Mouse (Mus musculus) adrenal gland, postnatal 4 days (tissue): ENCODE results near the gene Nsg2. TPM values are rescaled to one million over a fixed set of nuclear protein-coding genes. Genes with fewer than 3 reads are reported as not detected.

Experiments
- DNase-seq, 2 experiments: peaks; one replicate each; pipeline ENCODE4 v3.0.0; 2021 to 2022; ENCODE audit warnings: low spot score in 2 of 2, mixed read lengths in 2 of 2
- total RNA-seq, 2 experiments: library from RNA; stranded (reverse); gene quantifications; 2 replicates each; pipeline ENCODE4 v1.2.3; 2021

Nsg2 gene
- total RNA-seq, 2 experiments from 2014 or later: 58.2 to 64.7 TPM

GRCm38 (mm10) chr11:32075163-32075562 is 74.9 kb downstream of the Nsg2 start:
- no peak for DNase-seq

- DNase-seq: no peak
These were observed 83.2 kb downstream of the Nsg2 start for GRCm38 (mm10) chr11:32083462-32083861.

GRCm38 (mm10) chr11:32086525-32086924 is 86.3 kb downstream of the Nsg2 start:
- no peak for DNase-seq

- DNase-seq: no peak
These were observed 87.1 kb downstream of the Nsg2 start for GRCm38 (mm10) chr11:32087376-32087775.

- DNase-seq: no peak
These were observed 87.6 kb downstream of the Nsg2 start for GRCm38 (mm10) chr11:32087779-32088442.

- no peak for DNase-seq
These were observed 95.5 kb downstream of the Nsg2 start for GRCm38 (mm10) chr11:32095793-32096192.

GRCm38 (mm10) chr11:32096346-32096745 is 96.1 kb downstream of the Nsg2 start:
- no peak for DNase-seq

- DNase-seq: no peak
These were observed 100.9 kb downstream of the Nsg2 start for GRCm38 (mm10) chr11:32101059-32101632.

- no peak for DNase-seq
These were observed 102.7 kb downstream of the Nsg2 start for GRCm38 (mm10) chr11:32102976-32103375.

GRCm38 (mm10) chr11:32104406-32105116 is 104.3 kb downstream of the Nsg2 start:
- no peak for DNase-seq

- DNase-seq: no peak
These were observed 105.7 kb downstream of the Nsg2 start for GRCm38 (mm10) chr11:32105750-32106646.

GRCm38 (mm10) chr11:32106647-32106985 is 106.4 kb downstream of the Nsg2 start:
- no peak for DNase-seq

GRCm38 (mm10) chr11:32108441-32108840 is 108.2 kb downstream of the Nsg2 start:
- no peak for DNase-seq

Other genes starting within 250 kb of the Nsg2 start
- gene Cpeb4, start 128.3 kb upstream of the Nsg2 start, total RNA-seq: 10 to 100 TPM; 78.2 to 91.3 TPM
- gene 4930524B15Rik, start 34.9 kb upstream of the Nsg2 start, total RNA-seq: not detected
- gene Il9r, start 199.8 kb downstream of the Nsg2 start, total RNA-seq: under 1 TPM; 0.17 to 0.40 TPM
- gene Snrnp25, start 205.0 kb downstream of the Nsg2 start, total RNA-seq: 10 to 100 TPM; 19.5 to 20.2 TPM
- 10 to 100 TPM; 43.7 to 47.5 TPM for gene Rhbdf1, start 221.8 kb downstream of the Nsg2 start, total RNA-seq
- gene Mpg, start 226.0 kb downstream of the Nsg2 start, total RNA-seq: 10 to 100 TPM; 38.5 to 40.6 TPM